Comparison of ENCODE assay signal across 8 mouse cellular contexts in the genomic region with DNA sequence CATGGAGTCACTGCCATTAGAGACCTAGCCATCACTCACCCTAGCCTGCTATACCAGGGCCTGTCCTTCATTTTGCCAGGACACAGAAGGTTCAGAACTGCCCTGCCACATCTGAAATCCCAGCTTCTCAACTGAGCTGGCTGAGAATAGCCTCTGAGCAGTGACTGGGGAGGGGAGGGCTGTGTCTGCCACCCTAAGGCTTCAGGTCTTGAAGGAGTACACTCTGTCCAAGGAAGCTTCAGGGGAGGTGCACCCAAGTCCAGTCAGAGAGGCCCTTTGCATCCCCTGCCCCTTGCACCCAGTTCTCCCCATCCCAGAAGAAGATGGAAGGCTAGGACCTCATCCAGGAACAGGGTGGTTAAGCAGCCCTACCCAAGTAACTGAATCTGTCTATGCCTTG. TPM values are rescaled to one million over a fixed set of nuclear protein-coding genes. Genes with fewer than 3 reads are reported as not detected.
DNase-seq lines count a peak whose midpoint lies in the region; ATAC-seq and TF ChIP-seq lines count a peak whose summit lies in the region.

No protein-coding gene starts in this region.

- intact Hi-C loops in left cerebral cortex, postnatal 14 days (cut with DNase I): loop anchor here (10.0 kb wide), 1 partner anchor 91 kb away; no protein-coding TSS in a partner anchor

- no peaks in the 10 kb centered on the region for H3K27me3 ChIP-seq in spleen, adult 2 months (ENCODE audit: control insufficient read depth, insufficient read depth, low read length)
- no peaks in the 10 kb centered on the region for H3K27me3 ChIP-seq in intestine, postnatal 0 days (replicated peaks; ENCODE audit: control insufficient read depth, insufficient read depth, low read length)
- no peaks in the 10 kb centered on the region for H3K27me3 ChIP-seq in neural tube, embryonic 15.5 days (replicated peaks)

- peak; percentile 4 to 5 for DNase-seq in frontal cortex, postnatal 10 days (ENCODE audit: low spot score in 2 of 2)
- DNase-seq in spleen, adult 2 months (ENCODE audit: low read depth in 1 of 2, low spot score in 2 of 2): no peak
- DNase-seq in spleen, postnatal 36 days (ENCODE audit: low spot score in 2 of 2): no peak
- DNase-seq in left cerebral cortex, adult 11 months (ENCODE audit: low spot score): no peak
- DNase-seq in left cerebral cortex, postnatal 14 days (ENCODE audit: low spot score in 2 of 2): no peak

- H3K4me3 ChIP-seq in spleen, adult 2 months (ENCODE audit: extremely low read depth, insufficient read depth, insufficient read length): peak overlapping the region; percentile 68; the same call in 1 of the 2 replicates
- peak overlapping the region; percentile 89; the same call in 1 of the 2 replicates for H3K4me3 ChIP-seq in intestine, postnatal 0 days (ENCODE audit: low read depth, low read length)
- peak overlapping the region; percentile 91 for H3K4me3 ChIP-seq in neural tube, embryonic 15.5 days (replicated peaks)

- H3K9ac ChIP-seq in intestine, postnatal 0 days (ENCODE audit: low read depth, low read length): 0 out of 2 replicates have a peak overlapping the region, but pooled peaks have one; percentile 85
- H3K9ac ChIP-seq in neural tube, embryonic 15.5 days (replicated peaks): peak overlapping the region; percentile 74

- no peak for TF ChIP-seq CTCF in spleen, adult 2 months (IDR thresholded peaks at IDR 0.05; ENCODE audit: extremely low read depth, insufficient read depth, insufficient read length, insufficient replicate concordance)
- TF ChIP-seq CTCF in intestine, postnatal 0 days (IDR thresholded peaks at IDR 0.05; ENCODE audit: low read depth): no peak

- H3K4me1 ChIP-seq in spleen, adult 2 months (ENCODE audit: control insufficient read depth, insufficient read depth, insufficient read length): peaks cover 29% of the 10 kb centered on the region; the same call in 1 of the 2 replicates
- peaks cover 11% of the 10 kb centered on the region for H3K4me1 ChIP-seq in intestine, postnatal 0 days (replicated peaks; ENCODE audit: control insufficient read depth, insufficient read depth, low read length)
- peaks cover 61% of the 10 kb centered on the region for H3K4me1 ChIP-seq in neural tube, embryonic 15.5 days

- H3K27ac ChIP-seq in spleen, adult 2 months (ENCODE audit: insufficient read depth, low read length): no peak overlapping the region
- H3K27ac ChIP-seq in intestine, postnatal 0 days (ENCODE audit: low read depth, low read length): no peak overlapping the region
- H3K27ac ChIP-seq in neural tube, embryonic 15.5 days (replicated peaks): no peak overlapping the region

- ATAC-seq in frontal cortex, adult (ENCODE audit: low TSS enrichment): no peak
- no peak for ATAC-seq in intestine, postnatal 0 days
- no peak for ATAC-seq in neural tube, embryonic 15.5 days (ENCODE audit: low FRiP score)

- H3K36me3 ChIP-seq in spleen, adult 2 months (ENCODE audit: control insufficient read depth, insufficient read depth, low read length): 0 out of 2 replicates have a peak, but pooled peaks cover 3% of the 10 kb centered on the region
- peaks cover 11% of the 10 kb centered on the region; the same call in 1 of the 2 replicates for H3K36me3 ChIP-seq in intestine, postnatal 0 days (ENCODE audit: control insufficient read depth, insufficient read depth)
- peaks cover 24% of the 10 kb centered on the region for H3K36me3 ChIP-seq in neural tube, embryonic 15.5 days

- no peaks in the 10 kb centered on the region for H3K9me3 ChIP-seq in intestine, postnatal 0 days (ENCODE audit: control insufficient read depth)
- H3K9me3 ChIP-seq in neural tube, embryonic 15.5 days (replicated peaks): no peaks in the 10 kb centered on the region

- peak overlapping the region; percentile 93 for H3K4me2 ChIP-seq in intestine, postnatal 0 days (replicated peaks; ENCODE audit: low read depth)
- H3K4me2 ChIP-seq in neural tube, embryonic 15.5 days: peak overlapping the region; percentile 94

- TF ChIP-seq POLR2A in spleen, adult 2 months (IDR thresholded peaks at IDR 0.05; ENCODE audit: low read depth, low read length): no peak

RNA-seq across cellular contexts. Expression of a gene that starts 1.7 kb away (rescaled TPM):
- 147 and 188 TPM in 2 replicates for polyA plus RNA-seq in spleen, adult 2 months (2012; rRNA removed)
- 14.1 and 17.7 TPM in 2 replicates for polyA plus RNA-seq in intestine, postnatal 0 days (2015; fragmentation: Nextera tagmentation; extraction: Ambion mirVana)
- polyA plus RNA-seq in neural tube, embryonic 15.5 days (2015; fragmentation: Nextera tagmentation; extraction: Ambion mirVana): 25.7 and 29.7 TPM in 2 replicates
- total RNA-seq in left cerebral cortex, postnatal 14 days (2021): 10 to 100 TPM; 75.4 to 87.4 TPM

RNA-seq across cellular contexts. Expression of a gene that starts 16.5 kb away (rescaled TPM):
- polyA plus RNA-seq in spleen, adult 2 months (2012; rRNA removed): 0.55 and 0.70 TPM in 2 replicates
- polyA plus RNA-seq in intestine, postnatal 0 days (2015; fragmentation: Nextera tagmentation; extraction: Ambion mirVana): 9.6 and 10.1 TPM in 2 replicates
- polyA plus RNA-seq in neural tube, embryonic 15.5 days (2015; fragmentation: Nextera tagmentation; extraction: Ambion mirVana): 13.1 and 19.2 TPM in 2 replicates
- total RNA-seq in left cerebral cortex, postnatal 14 days (2021): 1 to 10 TPM; 5.1 to 5.5 TPM

RNA-seq across cellular contexts. Expression of a gene that starts 16.5 kb away (rescaled TPM):
- 0.15 and 0.29 TPM in 2 replicates for polyA plus RNA-seq in spleen, adult 2 months (2012; rRNA removed)
- polyA plus RNA-seq in intestine, postnatal 0 days (2015; fragmentation: Nextera tagmentation; extraction: Ambion mirVana): 0.41 TPM in 1 of 2 replicates, not detected in the other
- polyA plus RNA-seq in neural tube, embryonic 15.5 days (2015; fragmentation: Nextera tagmentation; extraction: Ambion mirVana): 0.31 and 0.52 TPM in 2 replicates
- total RNA-seq in left cerebral cortex, postnatal 14 days (2021): under 1 TPM; 0.79 to 0.91 TPM

Comparison
In these comparisons a context has a peak if more than half of its experiments do, and no peak if none do; other contexts are left out.
1. DNase-seq: peak in frontal cortex, postnatal 10 days (2 of 2); none in spleen, adult 2 months (0 of 2), spleen, postnatal 36 days (0 of 2), left cerebral cortex, adult 11 months (single experiment) and left cerebral cortex, postnatal 14 days (0 of 2).
2. Peak in every context shown above with its lines, with median percentiles within 50 percentile points of each other: H3K4me3 ChIP-seq.